Comparison of ENCODE assay signal across 8 mouse cellular contexts in the genomic region with DNA sequence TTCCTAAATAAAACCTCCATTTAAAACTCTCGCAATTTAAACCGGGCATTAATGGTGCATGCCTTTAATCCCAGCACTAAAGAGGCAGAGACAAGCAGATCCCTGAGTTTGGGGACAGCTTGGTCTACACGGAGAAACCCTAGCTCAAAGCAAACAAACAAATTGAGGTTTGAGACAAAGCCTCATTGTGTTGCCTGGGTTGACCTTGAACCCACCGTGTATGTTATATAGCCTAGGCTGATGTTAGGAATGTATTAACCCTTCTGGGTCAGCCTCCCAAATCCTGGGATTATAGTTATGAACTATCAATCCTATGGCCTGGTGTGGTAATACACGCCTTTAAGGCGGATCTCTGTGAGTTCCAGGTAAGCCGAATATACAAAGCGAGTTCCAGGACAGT. TPM values are rescaled to one million over a fixed set of nuclear protein-coding genes. Genes with fewer than 3 reads are reported as not detected.
DNase-seq lines count a peak whose midpoint lies in the region; ATAC-seq and TF ChIP-seq lines count a peak whose summit lies in the region.

No protein-coding gene starts in this region.

- WGBS in heart, embryonic 16.5 days = 38% methylated on average over 8 of the region's 8 CpGs
- 40% methylated on average over 8 of the region's 8 CpGs for WGBS in hindbrain, embryonic 14.5 days
- 43% methylated on average over 8 of the region's 8 CpGs for WGBS in midbrain, embryonic 16.5 days

- DNase-seq in heart, adult 11 months = no peak
- no peak for DNase-seq in hindbrain, embryonic 14.5 days (ENCODE audit: low spot score)
- no peak for DNase-seq in right cerebral cortex, adult 2 months (ENCODE audit: low spot score in 2 of 2)
- no peak for DNase-seq in ovary, postnatal 36 days (ENCODE audit: low spot score)
- no peak for DNase-seq in adrenal gland, postnatal 25 days

- no peaks in the 10 kb centered on the region for H3K27me3 ChIP-seq in heart, embryonic 16.5 days (ENCODE audit: control insufficient read depth, insufficient read depth, low read length)
- no peaks in the 10 kb centered on the region for H3K27me3 ChIP-seq in hindbrain, embryonic 14.5 days (ENCODE audit: control insufficient read depth, insufficient read depth, low read length)
- H3K27me3 ChIP-seq in midbrain, embryonic 16.5 days (ENCODE audit: control insufficient read depth, insufficient read depth, low read depth, low read length) = no peaks in the 10 kb centered on the region

- H3K4me1 ChIP-seq in heart, embryonic 16.5 days (ENCODE audit: control insufficient read depth, insufficient read depth, low read length) = peaks cover 14% of the 10 kb centered on the region
- peaks cover 6% of the 10 kb centered on the region for H3K4me1 ChIP-seq in bone marrow macrophage, adult 2 months (ENCODE audit: control insufficient read depth, insufficient read depth, low read length)
- H3K4me1 ChIP-seq in hindbrain, embryonic 14.5 days (replicated peaks; ENCODE audit: control insufficient read depth, insufficient read depth, low read length) = peaks cover 26% of the 10 kb centered on the region
- peaks cover 22% of the 10 kb centered on the region for H3K4me1 ChIP-seq in midbrain, embryonic 16.5 days (ENCODE audit: control insufficient read depth, insufficient read depth, low read length)

- H3K27ac ChIP-seq in heart, embryonic 16.5 days (ENCODE audit: low read length) = peak overlapping the region; percentile 98
- H3K27ac ChIP-seq in bone marrow macrophage, adult 2 months (ENCODE audit: insufficient read depth, low read depth, low read length) = no peak overlapping the region
- H3K27ac ChIP-seq in hindbrain, embryonic 14.5 days = peak overlapping the region; percentile 96
- peak overlapping the region; percentile 95 for H3K27ac ChIP-seq in midbrain, embryonic 16.5 days (ENCODE audit: low read length)

- peak overlapping the region; percentile 98 for H3K9ac ChIP-seq in heart, embryonic 16.5 days (ENCODE audit: low read length)
- H3K9ac ChIP-seq in hindbrain, embryonic 14.5 days = peak overlapping the region; percentile 72
- peak overlapping the region; percentile 64 for H3K9ac ChIP-seq in midbrain, embryonic 16.5 days (ENCODE audit: low read depth, low read length)

- no peaks in the 10 kb centered on the region for H3K36me3 ChIP-seq in heart, embryonic 16.5 days (ENCODE audit: control insufficient read depth, insufficient read depth)
- H3K36me3 ChIP-seq in hindbrain, embryonic 14.5 days (replicated peaks; ENCODE audit: control insufficient read depth, insufficient read depth) = no peaks in the 10 kb centered on the region
- H3K36me3 ChIP-seq in midbrain, embryonic 16.5 days (ENCODE audit: control insufficient read depth, insufficient read depth, low read length) = no peaks in the 10 kb centered on the region

- no peak for TF ChIP-seq POLR2A in bone marrow macrophage, adult 2 months (IDR thresholded peaks at IDR 0.05; ENCODE audit: borderline replicate concordance, low read depth, low read length)

- no peak for TF ChIP-seq CTCF in bone marrow macrophage, adult 2 months (IDR thresholded peaks at IDR 0.05; ENCODE audit: low read depth, low read length)

- H3K9me3 ChIP-seq in heart, embryonic 16.5 days (replicated peaks; ENCODE audit: control insufficient read depth, low read length) = no peaks in the 10 kb centered on the region
- no peaks in the 10 kb centered on the region for H3K9me3 ChIP-seq in hindbrain, embryonic 14.5 days (ENCODE audit: control insufficient read depth, low read length)
- no peaks in the 10 kb centered on the region for H3K9me3 ChIP-seq in midbrain, embryonic 16.5 days (replicated peaks; ENCODE audit: control insufficient read depth, low read length, poor library complexity, severe bottlenecking)

- peak overlapping the region; percentile 99 for H3K4me3 ChIP-seq in heart, embryonic 16.5 days (ENCODE audit: low read length)
- H3K4me3 ChIP-seq in bone marrow macrophage, adult 2 months (ENCODE audit: insufficient read depth, low read length) = peak overlapping the region; percentile 82
- H3K4me3 ChIP-seq in hindbrain, embryonic 14.5 days (replicated peaks; ENCODE audit: low read length) = peak overlapping the region; percentile 69
- H3K4me3 ChIP-seq in midbrain, embryonic 16.5 days (ENCODE audit: low read depth, low read length) = peak overlapping the region; percentile 78

- H3K4me2 ChIP-seq in heart, embryonic 16.5 days (ENCODE audit: low read depth, low read length) = peak overlapping the region; percentile 83
- peak overlapping the region; percentile 70 for H3K4me2 ChIP-seq in hindbrain, embryonic 14.5 days (replicated peaks)
- peak overlapping the region; percentile 63 for H3K4me2 ChIP-seq in midbrain, embryonic 16.5 days (ENCODE audit: low read length)

- ATAC-seq in heart, embryonic 16.5 days (replicated peaks; ENCODE audit: extremely low read depth, insufficient read depth, low FRiP score) = no peak
- ATAC-seq in hindbrain, embryonic 14.5 days (ENCODE audit: low FRiP score) = peak; percentile 7; the same call in 1 of the 2 replicates
- ATAC-seq in midbrain, embryonic 16.5 days = peak; percentile 19

RNA-seq across cellular contexts. Expression of a gene that starts 0.6 kb away (rescaled TPM):
- 201 and 229 TPM in 2 replicates for polyA plus RNA-seq in heart, embryonic 16.5 days (2015; fragmentation: Nextera tagmentation; extraction: Ambion mirVana)
- polyA plus RNA-seq in bone marrow macrophage, adult 2 months (2012; ENCODE audit: insufficient read depth, insufficient read length, missing spikeins) = 98.3 and 106 TPM in 2 replicates
- 222 and 239 TPM in 2 replicates for polyA plus RNA-seq in hindbrain, embryonic 14.5 days (2014; fragmentation: Nextera tagmentation; extraction: Ambion mirVana)
- polyA plus RNA-seq in midbrain, embryonic 16.5 days (2015; fragmentation: Nextera tagmentation; extraction: Ambion mirVana) = 240 and 274 TPM in 2 replicates
- 103 and 117 TPM in 2 replicates for total RNA-seq in adrenal gland, postnatal 25 days (2021)
